Mouse (Mus musculus) embryo, embryonic 11.5 days (tissue): ENCODE measurements around the gene Prkg1.

ENCODE experiments used
- DNase-seq: peaks from one replicate; pipeline ENCODE4 v3.0.0-alpha.2; 2012; ENCODE audit warnings: low read depth, low spot score

Prkg1 gene

GRCm38 (mm10) chr19:31153399-31153798 lies 611.4 kb downstream of the Prkg1 start:
- no peak for DNase-seq

- DNase-seq, result no peak
These were observed 614.9 kb downstream of the Prkg1 start for GRCm38 (mm10) chr19:31149902-31150301.

DNA sequence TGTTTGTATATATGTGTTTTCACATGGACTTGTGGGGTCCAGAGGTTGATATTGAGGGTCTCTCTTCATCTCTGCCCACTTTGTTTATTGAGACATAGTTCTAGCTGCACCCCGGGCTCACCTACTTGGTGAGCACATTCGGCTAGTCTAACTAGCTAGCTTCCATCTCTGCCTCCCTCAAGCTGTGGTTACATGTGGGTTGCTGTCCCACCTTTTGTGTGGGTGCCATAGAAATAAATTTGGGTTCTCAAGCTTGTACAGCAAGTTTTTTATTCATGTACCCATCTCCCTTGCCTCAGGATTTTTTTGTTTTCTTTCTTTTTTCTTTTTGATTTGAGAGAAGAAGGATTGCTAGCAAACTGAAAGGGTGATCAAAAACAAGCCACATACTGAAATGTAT lies 617.4 kb downstream of the Prkg1 start:
- no peak for DNase-seq

- no peak for DNase-seq
These were observed 618.7 kb downstream of the Prkg1 start for GRCm38 (mm10) chr19:31146156-31146555.

- DNase-seq, result no peak
These were observed 622.9 kb downstream of the Prkg1 start for GRCm38 (mm10) chr19:31141905-31142304.

- no peak for DNase-seq
These were observed 628.5 kb downstream of the Prkg1 start for GRCm38 (mm10) chr19:31136316-31136715.

DNA sequence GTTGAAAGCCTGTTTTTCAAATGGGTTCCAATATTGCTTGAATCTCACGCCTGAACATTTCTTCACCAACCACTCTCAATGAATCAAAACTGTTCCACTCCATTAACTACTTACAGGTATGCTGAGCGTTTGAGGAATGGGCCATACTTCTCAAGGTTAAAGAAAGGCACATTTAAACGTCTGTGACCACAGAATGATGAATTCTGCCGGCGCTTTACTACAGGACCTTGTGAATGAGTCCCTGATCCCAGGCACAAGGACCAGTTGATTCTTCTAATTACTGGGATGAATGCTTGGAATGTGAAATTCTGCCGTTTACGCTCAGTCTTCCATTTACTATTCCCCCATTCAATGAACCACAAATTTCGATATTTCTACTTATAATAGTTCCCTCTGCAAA lies 632.2 kb downstream of the Prkg1 start:
- DNase-seq, result no peak

- no peak for DNase-seq
These were observed 640.2 kb downstream of the Prkg1 start for GRCm38 (mm10) chr19:31124628-31125027.

GRCm38 (mm10) chr19:31114690-31115089 lies 650.1 kb downstream of the Prkg1 start:
- DNase-seq, result no peak

- DNase-seq, result peak; percentile 8
These were observed 657.8 kb downstream of the Prkg1 start for GRCm38 (mm10) chr19:31106835-31107554.

DNA sequence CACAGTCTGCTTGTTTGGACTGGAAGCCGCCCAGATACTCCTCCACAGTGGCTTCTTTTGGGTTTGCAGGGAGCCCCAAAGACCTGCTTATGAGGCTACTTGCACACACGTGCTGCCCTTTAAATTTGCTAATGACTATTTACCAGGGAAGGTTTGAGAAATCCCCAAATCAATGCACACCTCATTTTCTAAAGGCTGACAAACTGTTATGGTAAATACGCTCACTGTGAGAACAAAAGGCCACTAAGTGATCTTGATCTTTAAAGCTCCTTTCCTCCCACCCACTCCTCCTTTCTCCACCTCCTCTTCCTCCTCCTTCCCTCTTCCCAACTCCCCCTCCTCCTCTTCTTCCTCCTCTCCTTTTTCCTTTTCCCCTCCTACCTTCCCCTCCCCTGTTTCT lies 658.8 kb downstream of the Prkg1 start:
- DNase-seq, result no peak

DNA sequence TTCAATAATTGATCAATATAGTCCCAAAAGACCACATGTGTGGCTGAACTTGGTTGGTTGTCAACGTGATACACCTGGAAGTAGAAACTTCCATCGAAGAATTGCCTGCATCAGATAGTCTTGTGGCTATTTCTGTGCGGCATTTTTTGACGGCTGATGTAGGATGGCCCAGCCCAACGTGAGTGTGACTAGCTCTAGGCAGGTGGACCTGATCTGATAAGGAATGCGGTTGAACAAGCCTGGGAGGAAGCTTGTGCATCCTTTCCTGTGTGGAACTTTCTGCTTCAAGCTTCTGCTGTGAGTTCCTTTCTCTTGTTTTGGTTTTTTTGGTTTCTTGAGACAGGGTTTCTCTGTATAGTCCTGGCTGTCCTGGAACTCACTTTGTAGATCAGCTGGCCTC lies 660.1 kb downstream of the Prkg1 start:
- DNase-seq, result no peak

DNA sequence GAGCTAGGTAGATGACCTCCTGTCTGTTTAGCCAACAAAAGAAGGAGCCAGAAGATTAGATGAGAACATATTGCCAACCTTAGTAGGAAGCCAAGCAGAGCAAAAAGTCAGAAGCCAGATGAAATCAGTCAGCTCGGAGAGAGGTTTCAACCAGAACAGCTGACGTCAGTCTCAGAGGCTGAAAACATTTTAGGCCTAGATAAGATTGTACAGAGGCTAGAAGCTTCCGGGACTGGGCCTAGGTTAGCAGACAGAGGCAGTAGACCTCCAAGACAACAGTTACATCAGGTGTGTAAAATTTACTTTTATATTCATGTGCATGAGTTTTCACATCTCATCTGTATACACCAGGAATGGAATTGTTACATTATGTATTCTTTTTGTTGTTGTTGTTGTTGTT lies 665.5 kb downstream of the Prkg1 start:
- DNase-seq, result no peak

DNA sequence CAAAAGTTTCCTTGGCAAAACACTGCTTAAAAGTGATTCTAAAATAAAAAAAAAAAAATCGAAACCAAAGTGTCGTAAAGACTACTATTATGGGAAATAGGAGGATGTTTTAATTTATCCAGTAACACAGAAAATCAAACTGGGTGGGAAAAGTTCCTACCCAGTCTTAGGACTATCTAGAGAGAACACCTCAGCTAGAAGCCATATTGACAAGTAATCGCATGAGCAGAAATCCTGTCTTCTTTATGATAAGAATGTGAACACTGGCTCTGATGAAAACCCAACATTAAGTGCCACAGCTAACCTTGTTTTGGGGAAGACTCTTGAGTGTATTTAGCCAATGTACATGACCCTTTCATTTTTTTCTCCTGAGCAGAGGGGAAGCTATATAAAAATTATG lies 667.0 kb downstream of the Prkg1 start:
- no peak for DNase-seq

DNA sequence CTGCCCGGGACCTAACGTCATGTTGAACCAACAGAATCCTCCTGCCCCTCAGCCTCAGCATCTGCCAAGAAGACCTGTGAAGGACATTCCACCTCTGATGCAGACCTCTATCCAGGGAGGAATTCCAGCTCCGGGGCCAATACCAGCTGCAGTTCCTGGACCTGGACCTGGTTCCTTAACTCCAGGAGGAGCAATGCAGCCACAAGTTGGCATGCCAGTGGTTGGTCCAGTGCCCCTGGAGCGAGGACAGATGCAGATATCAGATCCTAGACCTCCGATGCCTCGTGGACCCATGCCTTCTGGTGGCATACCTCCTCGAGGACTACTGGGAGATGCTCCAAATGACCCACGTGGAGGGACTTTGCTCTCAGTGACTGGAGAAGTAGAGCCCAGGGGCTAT lies 681.1 kb downstream of the Prkg1 start:
- DNase-seq, result no peak

DNA sequence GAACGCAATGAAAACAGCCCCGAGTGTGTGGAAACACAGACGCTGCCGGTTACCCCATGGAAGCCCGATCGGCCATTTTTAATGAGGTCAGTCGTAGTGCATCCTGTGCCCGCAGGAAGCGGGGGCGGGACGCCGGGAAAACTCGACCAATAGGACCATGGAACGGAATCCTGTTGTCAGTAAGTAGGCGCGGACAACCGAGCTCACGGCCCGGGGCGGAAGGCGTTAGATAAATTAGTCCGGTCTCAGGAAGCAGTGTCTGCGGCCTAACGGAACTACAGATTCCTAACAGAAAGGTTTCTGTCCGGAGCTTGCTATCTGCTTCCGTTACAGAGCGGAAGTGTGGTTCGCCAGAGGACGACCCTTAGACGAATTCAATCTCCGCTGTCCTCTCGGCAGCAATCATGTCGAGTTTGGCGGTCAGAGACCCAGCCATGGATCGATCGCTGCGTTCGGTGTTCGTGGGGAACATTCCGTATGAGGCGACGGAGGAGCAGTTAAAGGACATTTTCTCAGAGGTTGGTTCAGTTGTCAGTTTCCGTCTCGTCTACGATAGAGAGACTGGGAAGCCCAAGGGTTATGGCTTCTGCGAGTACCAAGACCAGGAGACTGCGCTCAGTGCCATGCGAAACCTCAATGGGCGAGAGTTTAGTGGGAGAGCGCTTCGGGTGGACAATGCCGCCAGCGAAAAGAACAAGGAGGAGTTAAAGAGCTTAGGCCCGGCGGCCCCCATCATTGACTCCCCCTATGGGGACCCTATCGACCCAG lies 682.0 kb downstream of the Prkg1 start, which contains the start of gene Cstf2t:
Gene Cstf2t, plus strand, starts transcription at position 176 of the 768 bp plus-strand sequence.
- DNase-seq, result peak; percentile 96

DNA sequence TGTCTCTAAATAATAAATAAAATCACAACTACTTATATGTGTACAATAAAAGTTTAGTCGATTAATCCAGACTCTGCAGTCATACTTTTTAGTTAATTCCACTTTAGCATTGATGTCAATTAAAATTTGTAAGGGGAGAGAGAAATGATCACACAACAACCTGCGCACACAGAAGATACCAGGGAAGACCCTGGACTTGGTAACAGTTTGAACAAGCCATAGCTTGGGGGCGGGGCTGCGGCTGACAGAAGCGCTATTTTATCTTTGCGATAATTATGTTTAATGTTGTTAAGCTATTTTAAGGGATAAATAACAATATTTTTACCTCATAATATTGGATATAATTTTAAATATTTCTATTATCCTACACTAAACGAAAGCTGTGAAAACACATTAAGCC lies 682.6 kb downstream of the Prkg1 start:
- DNase-seq, result no peak

DNA sequence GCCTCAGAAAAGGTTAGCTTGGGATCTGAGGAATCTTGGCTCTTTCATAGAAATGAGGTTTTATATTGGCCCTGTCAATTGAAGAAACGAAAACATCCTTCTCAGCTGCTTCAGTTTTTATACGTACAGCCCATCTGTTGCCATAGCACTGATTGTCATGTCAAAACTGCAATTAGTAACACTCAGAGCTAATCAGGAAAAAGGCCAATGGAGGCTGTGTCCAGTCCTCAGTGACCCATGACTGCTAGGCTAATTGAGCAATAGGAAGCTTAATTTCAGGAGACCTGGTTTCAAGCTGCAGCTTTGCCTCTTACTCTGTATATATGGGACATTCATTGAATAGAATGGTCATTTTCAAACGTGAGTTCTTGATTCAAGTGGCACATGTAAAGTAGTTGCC lies 686.6 kb downstream of the Prkg1 start:
- DNase-seq, result no peak

GRCm38 (mm10) chr19:31076106-31076505 lies 688.7 kb downstream of the Prkg1 start:
- DNase-seq, result no peak

- no peak for DNase-seq
These were observed 690.1 kb downstream of the Prkg1 start for GRCm38 (mm10) chr19:31074717-31075063.

GRCm38 (mm10) chr19:31073959-31074716 lies 690.7 kb downstream of the Prkg1 start:
- no peak for DNase-seq

DNA sequence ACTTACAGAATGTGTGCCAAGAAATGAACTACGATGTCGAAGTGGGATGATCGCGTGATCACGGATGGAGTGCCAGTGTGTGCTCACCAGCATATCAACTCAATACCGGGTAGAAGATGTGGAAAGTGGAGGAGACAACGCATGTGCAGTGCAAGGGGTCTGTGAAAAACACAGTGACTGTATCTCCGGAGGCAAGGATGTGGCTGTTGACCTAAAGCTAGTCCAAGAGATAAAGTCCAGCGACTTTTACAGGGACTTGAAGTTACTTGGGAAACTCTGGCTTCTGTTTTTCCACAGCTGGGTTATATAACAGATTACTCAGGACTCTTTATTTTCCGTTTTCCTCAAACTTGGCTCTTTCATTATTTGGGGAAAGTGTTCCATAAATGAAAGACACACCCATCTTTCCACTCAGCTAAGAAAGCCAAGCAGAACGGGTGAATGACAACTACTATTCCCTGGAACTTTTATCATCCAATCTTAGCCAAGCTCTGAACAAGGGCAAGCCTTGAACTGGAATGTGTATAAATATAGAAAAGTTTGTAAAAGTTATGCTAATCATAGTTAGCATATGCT lies 699.5 kb downstream of the Prkg1 start:
- DNase-seq, result no peak
